Mouse (Mus musculus) gastrocnemius, postnatal 14 days (tissue): ENCODE data around the gene Dcun1d1. TPM values are rescaled to one million over a fixed set of nuclear protein-coding genes. Genes with fewer than 3 reads are reported as not detected.

ENCODE experiments used
- total RNA-seq, 2 experiments: library from RNA; stranded (reverse); gene quantifications; 2 replicates each; pipeline ENCODE4 v1.2.3; 2021

The Dcun1d1 gene
- total RNA-seq, 2 experiments from 2014 or later, result 65.8 to 79.6 TPM

Other genes starting within 250 kb of the Dcun1d1 start
- 10 to 100 TPM; 19.3 to 22.2 TPM for gene Atp11b, start 183.3 kb downstream of the Dcun1d1 start, total RNA-seq
- gene Mccc1, start 63.2 kb upstream of the Dcun1d1 start, total RNA-seq, result 10 to 100 TPM; 23.0 to 30.4 TPM
- gene Ccdc144b, start 116.1 kb upstream of the Dcun1d1 start, total RNA-seq, result not detected
- 10 to 100 TPM; 19.2 to 27.3 TPM for gene Acad9, start 128.5 kb upstream of the Dcun1d1 start, total RNA-seq
- gene D3Ertd254e, start 213.6 kb upstream of the Dcun1d1 start, total RNA-seq, result 1 to 10 TPM; 2.8 to 3.1 TPM